Mouse (Mus musculus): ENCODE results near the gene Nxph1.

DNA sequence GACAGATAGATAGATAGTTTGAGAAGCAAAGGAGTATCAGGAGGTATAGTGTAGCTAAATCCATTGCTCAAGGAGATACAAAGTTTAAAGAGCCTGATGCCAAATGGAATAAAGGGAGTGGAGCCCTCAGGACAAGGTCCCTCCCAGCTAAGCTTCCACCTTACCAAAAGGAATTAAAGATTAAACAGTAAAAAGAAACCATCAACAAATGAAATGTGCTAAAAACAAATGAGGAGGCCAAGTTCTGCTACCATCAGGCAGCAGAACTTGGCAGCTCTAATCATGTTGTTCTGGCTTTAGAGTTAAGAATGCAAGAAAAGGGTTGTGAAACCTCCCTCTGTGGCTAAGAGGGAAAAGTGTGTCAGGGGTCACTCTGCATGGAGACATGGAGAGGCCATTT is 159.1 kb downstream of the Nxph1 start:
- TF ChIP-seq POLR2A (IDR thresholded peaks at IDR 0.05; ENCODE audit: insufficient read depth, low read depth, low read length), result no peak
- no peak for TF ChIP-seq CTCF (IDR thresholded peaks at IDR 0.05)
- TF ChIP-seq EP300 (IDR thresholded peaks at IDR 0.05; ENCODE audit: insufficient read depth, low read depth, low read length), result no peak

All from heart, adult 2 months (tissue).